Mouse (Mus musculus): ENCODE measurements around the gene Apaf1. TPM values are rescaled to one million over a fixed set of nuclear protein-coding genes. Genes with fewer than 3 reads are reported as not detected.

Gene Apaf1
- total and polyA plus RNA-seq, 3 experiments, result 16.0 to 27.3 (median 22.1) TPM

DNA sequence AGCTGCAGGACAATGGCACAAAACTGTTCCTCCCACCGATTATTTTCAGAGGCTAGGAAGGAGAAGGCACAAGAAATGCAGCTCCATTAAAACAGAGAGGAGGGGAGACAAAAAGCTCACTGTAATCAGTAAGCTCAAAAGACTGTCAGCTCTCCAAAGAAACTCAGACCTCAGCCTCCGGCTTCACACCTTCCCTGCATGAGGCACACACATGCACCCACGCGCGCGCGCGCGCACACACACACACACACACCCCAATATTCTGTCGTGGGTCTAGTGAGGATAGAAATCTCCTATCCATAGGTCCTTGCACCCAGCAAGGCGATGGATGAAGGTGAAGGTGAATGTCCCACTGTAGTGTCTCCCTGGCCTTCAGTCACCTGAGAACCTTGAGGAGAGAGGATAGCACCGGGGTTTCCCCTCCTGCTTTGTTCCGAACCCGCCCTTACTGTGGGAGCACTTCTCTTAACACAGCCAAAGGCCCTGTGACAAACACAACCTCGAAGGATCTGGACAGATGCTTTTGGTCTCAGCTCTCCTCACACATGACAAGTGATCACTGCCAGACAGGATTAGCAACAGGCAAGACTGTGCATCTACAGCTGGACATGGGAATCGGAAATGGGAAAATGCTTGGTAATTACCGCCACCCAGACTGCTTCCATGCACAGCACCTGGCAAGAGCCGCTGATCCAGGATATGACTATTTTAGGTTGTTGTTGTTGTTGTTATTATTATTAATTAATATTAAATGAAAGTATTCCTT is 134.8 kb downstream of the Apaf1 start:
- no peak overlapping the region for H3K27ac ChIP-seq (ENCODE audit: insufficient read depth, low read depth)
- no peaks in the 10 kb centered on the region for H3K36me3 ChIP-seq (replicated peaks in 1 of 2; ENCODE audit: control insufficient read depth in 1 of 2, insufficient read depth in 1 of 2, low read length in 1 of 2)
- no peak overlapping the region for H3K4me2 ChIP-seq (ENCODE audit: insufficient read depth, low read depth, poor library complexity, severe bottlenecking)
- no peak overlapping the region for H3K4me3 ChIP-seq (replicated peaks in 1 of 3; ENCODE audit: low read depth in 2 of 3, low read length in 2 of 3, poor library complexity in 1 of 3)
- no peak overlapping the region for H3K9ac ChIP-seq (ENCODE audit: insufficient read depth, low read depth)
- TF ChIP-seq E2F4 (IDR thresholded peaks at IDR 0.05; ENCODE audit: insufficient replicate concordance, low read depth, low read length) (no peak), MXI1 (IDR thresholded peaks at IDR 0.05; ENCODE audit: low read depth, low read length) (no peak), CHD1 (IDR thresholded peaks at IDR 0.05; ENCODE audit: low read depth, low read length) (no peak), HCFC1 (IDR thresholded peaks at IDR 0.05; ENCODE audit: low read depth, low read length) (no peak), USF2 (conservative IDR thresholded peaks at IDR 0.05; ENCODE audit: low read depth, low read length) (no peak), ETS1 (conservative IDR thresholded peaks at IDR 0.05; ENCODE audit: low read depth, low read length) (no peak), ZNF384 (IDR thresholded peaks at IDR 0.05; ENCODE audit: low read depth, low read length) (no peak)
- no peaks in the 10 kb centered on the region for H3K27me3 ChIP-seq (replicated peaks)
- DNase-seq (ENCODE audit: extremely low read depth), result no peak
- no peaks in the 10 kb centered on the region for H3K9me3 ChIP-seq (replicated peaks; ENCODE audit: low read length)
- no peaks in the 10 kb centered on the region for H3K79me2 ChIP-seq (replicated peaks; ENCODE audit: control insufficient read depth, extremely low read depth, insufficient read depth, poor library complexity, severe bottlenecking)
- dilution Hi-C loops (cut with MboI; ENCODE audit: extremely low pct_ligation_motif_present, extremely low pct_unique_long_range_greater_than_20kb, low sequenced_read_pairs) (no loop called here), in situ Hi-C loops (cut with MboI; ENCODE audit: low pct_ligation_motif_present, low pct_unique_long_range_greater_than_20kb, low sequenced_read_pairs) (no loop called here)
- peaks cover 4 to 10% of the 10 kb centered on the region in 2 experiments; a peak in 2 of 4 replicates for H3K4me1 ChIP-seq (ENCODE audit: control insufficient read depth in 1 of 2, insufficient read depth in 2 of 2)

- no peaks in the 10 kb centered on the region for H3K9me3 ChIP-seq (replicated peaks; ENCODE audit: low read length)
- H3K4me3 ChIP-seq (replicated peaks in 1 of 3; ENCODE audit: low read depth in 2 of 3, low read length in 2 of 3, poor library complexity in 1 of 3), result no peak overlapping the region
- no peak for TF ChIP-seq ELF1 (IDR thresholded peaks at IDR 0.05; ENCODE audit: low read depth, low read length)
- no peak for TF ChIP-seq RCOR1 (conservative IDR thresholded peaks at IDR 0.05; ENCODE audit: low read depth, low read length)
- no peak for TF ChIP-seq TBP (conservative IDR thresholded peaks at IDR 0.05; ENCODE audit: low read depth, low read length)
- no peak for TF ChIP-seq USF1 (IDR thresholded peaks at IDR 0.05; ENCODE audit: low read depth, low read length)
- TF ChIP-seq UBTF (IDR thresholded peaks at IDR 0.05; ENCODE audit: low read depth, low read length), result no peak
- TF ChIP-seq JUND (conservative IDR thresholded peaks at IDR 0.05; ENCODE audit: low read depth, low read length), result no peak
- TF ChIP-seq USF2 (conservative IDR thresholded peaks at IDR 0.05; ENCODE audit: low read depth, low read length), result no peak
- no peak for TF ChIP-seq CHD1 (IDR thresholded peaks at IDR 0.05; ENCODE audit: low read depth, low read length)
- TF ChIP-seq SMC3 (IDR thresholded peaks at IDR 0.05; ENCODE audit: low read depth, low read length), result no peak
- no peak for TF ChIP-seq MAZ (IDR thresholded peaks at IDR 0.05; ENCODE audit: low read depth, low read length)
- TF ChIP-seq SIN3A (IDR thresholded peaks at IDR 0.05; ENCODE audit: low read length), result no peak
- no peaks in the 10 kb centered on the region for H3K27me3 ChIP-seq (replicated peaks)
- H3K36me3 ChIP-seq (replicated peaks in 1 of 2; ENCODE audit: control insufficient read depth in 1 of 2, insufficient read depth in 1 of 2, low read length in 1 of 2), result no peaks in the 10 kb centered on the region
- peaks cover 4% of the 10 kb centered on the region in 2 experiments; a peak in 2 of 4 replicates for H3K4me1 ChIP-seq (ENCODE audit: control insufficient read depth in 1 of 2, insufficient read depth in 2 of 2)
- H3K79me2 ChIP-seq (replicated peaks; ENCODE audit: control insufficient read depth, extremely low read depth, insufficient read depth, poor library complexity, severe bottlenecking), result no peaks in the 10 kb centered on the region
- DNase-seq (ENCODE audit: extremely low read depth), result no peak
- no peak overlapping the region for H3K4me2 ChIP-seq (ENCODE audit: insufficient read depth, low read depth, poor library complexity, severe bottlenecking)
- H3K9ac ChIP-seq (ENCODE audit: insufficient read depth, low read depth), result no peak overlapping the region
- H3K27ac ChIP-seq (ENCODE audit: insufficient read depth, low read depth), result no peak overlapping the region
- in situ Hi-C loops (cut with MboI; ENCODE audit: low pct_ligation_motif_present, low pct_unique_long_range_greater_than_20kb, low sequenced_read_pairs) (no loop called here), dilution Hi-C loops (cut with MboI; ENCODE audit: extremely low pct_ligation_motif_present, extremely low pct_unique_long_range_greater_than_20kb, low sequenced_read_pairs) (no loop called here)
These were observed 135.5 kb downstream of the Apaf1 start for GRCm38 (mm10) chr10:90947043-90947442.
